Mouse (Mus musculus) cortical plate, adult 2 months (tissue): Measurements from ENCODE around the gene Sgms2. TPM values are rescaled to one million over a fixed set of nuclear protein-coding genes. Genes with fewer than 3 reads are reported as not detected.
"Not testable (repeated sequence)": the region's sequence is repeated elsewhere in the genome, so short reads cannot be mapped to it uniquely, and the experiment has no call there.

Experiments used
- H3K27ac ChIP-seq: fragments of 200-500 bp; 2 replicates; pipeline ENCODE4 v1.5.1; 2012; ENCODE audit warnings: low read length, control low read depth, inconsistent platforms; ENCODE audit not compliant: insufficient read depth
- H3K4me1 ChIP-seq: fragments of 200-500 bp; 2 replicates; pipeline ENCODE4 v1.6.1; 2011; ENCODE audit warnings: low read length; ENCODE audit not compliant: control insufficient read depth, insufficient read depth
- H3K4me3 ChIP-seq: fragments of 200-500 bp; 2 replicates; pipeline ENCODE4 v1.5.1; 2011; ENCODE audit warnings: mild to moderate bottlenecking, low read length, control low read depth; ENCODE audit not compliant: insufficient read depth
- CTCF ChIP-seq: fragments of 200-500 bp; IDR thresholded peaks from 2 replicates; pipeline ENCODE4 v1.5.1; 2011; ENCODE audit warnings: mild to moderate bottlenecking, control low read depth, low read length; ENCODE audit not compliant: insufficient read depth; ENCODE audit errors: extremely low read depth
- POLR2A ChIP-seq: fragments of 200-500 bp; IDR thresholded peaks from 2 replicates; pipeline ENCODE4 v1.6.1; 2011; ENCODE audit warnings: mild to moderate bottlenecking, low read length, control low read depth; ENCODE audit not compliant: insufficient read depth; ENCODE audit errors: extremely low read depth
- polyA plus RNA-seq: library from polyadenylated mRNA; depleted of rRNA; stranded (reverse); fragments of >200 nt; gene quantifications from 2 replicates; pipeline ENCODE4 v1.2.3, GENCODE M21; 2012

Sgms2 gene
- polyA plus RNA-seq, 1 experiment: 1.3 TPM

DNA sequence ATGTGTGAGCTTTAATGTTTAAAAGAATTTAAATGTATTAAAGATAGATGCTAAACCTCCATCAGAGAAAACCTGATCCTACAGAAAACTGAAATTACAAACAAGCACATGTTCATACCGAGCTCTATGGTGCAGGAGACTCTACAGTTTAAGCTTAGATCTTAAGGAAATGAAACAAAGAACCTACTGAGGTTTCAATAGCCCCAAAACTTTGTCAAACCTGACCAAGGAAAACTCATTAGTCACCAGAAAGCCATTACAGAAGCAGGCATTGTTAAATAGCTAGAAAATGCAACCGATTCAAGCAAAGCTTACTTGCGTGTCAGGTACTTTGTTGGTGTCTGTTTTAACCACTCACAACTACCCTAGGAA lies 142.6 kb downstream of the Sgms2 start:
- TF ChIP-seq POLR2A (no peak), CTCF (no peak)
- Histone ChIP-seq H3K27ac (no peak overlapping the region), H3K4me1 (no peaks in the 10 kb centered on the region), H3K4me3 (no peak overlapping the region)

DNA sequence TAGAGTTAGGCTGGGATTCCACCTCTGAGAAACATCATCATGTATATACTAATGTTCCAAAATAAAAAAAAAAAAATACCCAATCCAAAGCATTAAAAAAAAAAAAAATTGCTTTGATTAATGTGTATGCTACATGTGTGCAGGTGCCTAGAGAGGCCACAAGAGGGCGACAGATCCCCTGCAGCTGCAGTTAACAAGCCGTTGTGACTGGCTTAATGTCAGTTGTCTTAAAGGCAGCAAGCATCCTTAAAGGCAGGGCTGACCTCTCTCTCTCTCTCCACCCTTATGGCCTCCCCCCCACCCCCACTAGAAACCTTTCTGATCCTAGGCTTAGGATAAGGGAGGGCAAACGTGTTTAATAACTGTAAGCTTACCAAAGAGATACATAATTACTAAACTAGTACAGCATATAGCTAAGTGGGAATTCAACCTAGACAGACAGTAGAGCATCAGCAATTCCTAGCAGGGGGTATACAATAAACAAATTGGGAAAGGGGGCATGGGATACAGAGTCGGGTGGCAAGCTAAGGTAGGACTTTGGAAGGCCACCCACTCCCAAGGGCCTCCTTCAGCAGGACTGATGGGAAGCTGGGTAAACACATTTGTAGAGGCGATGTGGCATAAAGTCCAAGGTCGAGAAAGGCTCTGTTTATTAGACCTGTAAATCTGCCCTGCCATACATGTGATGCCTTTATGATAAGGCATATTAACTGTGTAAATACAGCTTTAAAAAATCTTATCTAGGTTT lies 143.2 kb downstream of the Sgms2 start:
- peak; percentile 51 for TF ChIP-seq CTCF
- no peak for TF ChIP-seq POLR2A
- no peak overlapping the region for H3K4me3 ChIP-seq
- no peak overlapping the region for H3K27ac ChIP-seq
- H3K4me1 ChIP-seq: no peaks in the 10 kb centered on the region

DNA sequence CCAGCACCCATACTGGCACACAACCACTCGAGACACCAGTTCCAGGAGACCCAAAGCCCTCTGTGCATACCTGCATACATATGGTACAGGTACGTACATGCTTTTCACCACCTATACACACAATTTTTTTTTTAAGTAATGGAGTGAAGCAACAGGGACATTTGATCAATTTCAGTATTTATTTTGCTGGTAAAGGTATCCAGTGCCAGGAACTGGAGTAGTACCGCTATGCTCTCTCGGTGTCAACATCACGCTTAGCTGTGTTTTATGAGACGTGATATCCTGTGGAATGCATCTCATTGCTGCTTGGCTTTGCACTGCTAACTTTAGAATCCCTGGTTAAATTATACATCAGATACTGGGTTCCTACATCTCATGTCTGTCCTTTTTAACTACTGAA lies 145.3 kb downstream of the Sgms2 start:
- TF ChIP-seq POLR2A: no peak
- TF ChIP-seq CTCF: no peak
- no peak overlapping the region for H3K4me3 ChIP-seq
- no peak overlapping the region for H3K27ac ChIP-seq
- no peaks in the 10 kb centered on the region for H3K4me1 ChIP-seq

DNA sequence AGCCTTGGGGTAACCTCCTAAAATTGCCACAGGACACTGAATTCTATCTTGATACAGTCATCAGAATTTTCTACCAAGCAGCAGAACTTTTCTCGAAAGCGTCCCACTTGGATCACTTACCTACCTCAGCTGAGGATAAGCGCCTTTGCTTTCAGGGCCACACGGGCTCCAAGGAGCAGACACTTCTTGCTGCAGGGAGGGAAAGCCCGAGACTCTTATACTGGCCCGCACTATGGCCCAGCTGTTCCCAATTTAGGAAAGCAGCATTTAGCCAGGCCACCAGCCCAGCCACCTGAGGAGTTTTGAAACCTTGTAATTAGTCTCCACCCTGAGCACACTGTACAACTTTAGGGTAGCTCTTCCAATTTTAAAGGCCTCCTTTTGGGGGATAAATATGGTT lies 147.9 kb downstream of the Sgms2 start:
- TF ChIP-seq POLR2A: no peak
- TF ChIP-seq CTCF: no peak
- Histone ChIP-seq H3K4me3 (no peak overlapping the region), H3K4me1 (no peaks in the 10 kb centered on the region), H3K27ac (no peak overlapping the region)

DNA sequence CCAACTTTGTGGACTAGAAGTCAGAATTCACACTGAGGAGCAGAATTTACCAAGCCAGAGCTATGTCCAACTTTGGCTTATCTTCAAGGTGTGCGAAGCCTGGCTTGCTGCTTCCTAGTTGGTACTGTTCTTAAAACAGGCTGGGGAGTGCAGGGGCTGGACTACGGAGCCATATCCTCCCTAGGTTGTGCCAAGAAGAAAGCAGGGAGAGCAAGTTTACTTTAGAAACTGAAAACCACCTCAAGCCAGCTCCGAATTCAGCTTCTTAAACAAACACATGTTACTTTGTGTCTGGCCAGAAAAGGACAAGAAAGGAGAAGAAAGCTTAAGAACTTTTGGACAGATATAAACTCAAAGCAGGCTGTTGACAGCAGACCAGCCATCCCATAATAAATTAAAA lies 150.3 kb downstream of the Sgms2 start:
- H3K4me3 ChIP-seq: no peak overlapping the region
- TF ChIP-seq CTCF (no peak), POLR2A (no peak)
- H3K4me1 ChIP-seq: no peaks in the 10 kb centered on the region
- H3K27ac ChIP-seq: no peak overlapping the region

DNA sequence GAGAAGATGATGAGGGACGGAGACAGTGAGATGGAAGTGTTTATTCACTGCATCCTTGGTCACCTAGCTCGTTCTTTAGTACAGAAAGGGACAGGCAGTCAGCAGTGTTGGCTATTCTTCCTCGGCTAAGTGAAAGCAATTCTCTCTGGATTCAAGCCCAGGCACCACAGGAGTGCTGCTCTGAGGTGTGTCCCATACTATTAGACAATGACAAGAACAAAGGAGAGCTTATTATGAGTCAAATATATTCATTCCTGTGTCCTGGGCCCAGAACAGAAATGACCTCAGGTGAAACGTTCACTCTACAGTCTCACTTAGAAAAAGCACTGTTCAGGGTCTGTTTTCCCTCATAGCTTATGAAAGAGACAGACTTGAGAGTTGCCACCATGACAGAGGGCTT lies 151.9 kb downstream of the Sgms2 start:
- TF ChIP-seq CTCF: no peak
- TF ChIP-seq POLR2A: no peak
- H3K4me3 ChIP-seq: no peak overlapping the region
- H3K4me1 ChIP-seq: no peaks in the 10 kb centered on the region
- peak overlapping the region; percentile 67; the same call in 1 of the 2 replicates for H3K27ac ChIP-seq

DNA sequence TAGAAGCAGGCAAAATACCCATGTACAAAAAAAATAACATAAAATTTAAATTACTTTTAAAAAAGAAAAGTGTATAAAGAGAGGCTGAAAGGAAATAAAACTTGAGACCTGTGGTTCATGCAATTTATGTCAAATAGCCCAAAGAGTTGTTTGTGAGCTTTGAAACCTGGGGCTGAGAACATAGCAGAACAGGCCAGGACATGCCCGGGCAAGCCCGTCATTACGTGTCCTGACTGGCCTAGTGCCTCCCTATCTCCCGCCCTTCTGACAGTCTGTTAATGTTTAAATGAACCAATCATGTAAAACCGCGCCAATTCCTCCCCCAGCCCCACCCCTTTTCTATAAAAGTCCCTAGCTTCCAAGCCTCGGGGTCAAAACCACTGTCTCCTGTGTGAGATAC lies 153.5 kb downstream of the Sgms2 start:
- not testable (repeated sequence) for H3K4me1 ChIP-seq, H3K4me3 ChIP-seq, H3K27ac ChIP-seq

DNA sequence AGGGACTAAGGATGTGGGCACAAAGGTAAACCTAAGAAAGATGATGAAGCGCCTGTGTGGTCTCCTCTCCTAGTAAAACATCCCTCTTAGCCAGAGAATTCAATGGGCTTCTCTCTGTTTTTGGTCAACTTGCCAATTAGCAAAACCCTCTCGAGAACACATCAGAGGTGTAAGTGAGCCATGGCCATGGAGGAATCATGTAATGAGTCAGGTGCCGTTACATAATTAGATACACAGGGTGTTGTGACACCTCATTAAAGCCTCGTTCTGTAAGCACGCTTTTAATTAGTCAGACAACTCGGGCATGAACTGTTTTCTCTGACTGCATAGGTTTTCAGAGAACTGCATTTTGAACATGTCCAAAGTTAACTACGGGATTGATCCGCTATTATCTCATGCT lies 154.6 kb downstream of the Sgms2 start:
- TF ChIP-seq CTCF (no peak), POLR2A (no peak)
- Histone ChIP-seq H3K4me3 (no peak overlapping the region), H3K27ac (no peak overlapping the region), H3K4me1 (no peaks in the 10 kb centered on the region)

DNA sequence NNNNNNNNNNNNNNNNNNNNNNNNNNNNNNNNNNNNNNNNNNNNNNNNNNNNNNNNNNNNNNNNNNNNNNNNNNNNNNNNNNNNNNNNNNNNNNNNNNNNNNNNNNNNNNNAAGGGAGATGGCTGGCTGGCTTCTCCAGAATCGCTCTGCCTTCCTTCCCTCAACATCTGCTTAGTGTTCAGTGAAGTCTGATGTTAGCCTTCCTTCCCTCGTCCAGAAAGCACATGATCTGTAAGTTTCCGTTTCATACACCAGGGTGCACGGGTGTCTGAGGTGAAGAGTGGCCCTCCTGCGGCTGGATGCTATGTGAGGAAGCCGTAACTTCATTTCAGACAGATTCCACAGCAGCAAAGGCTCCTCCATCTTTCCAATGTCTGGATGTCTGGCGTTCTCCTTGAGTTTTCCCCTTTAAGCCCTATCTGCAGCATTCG lies 156.1 kb downstream of the Sgms2 start:
- no peak for TF ChIP-seq POLR2A
- no peak for TF ChIP-seq CTCF
- no peaks in the 10 kb centered on the region for H3K4me1 ChIP-seq
- H3K27ac ChIP-seq: no peak overlapping the region
- no peak overlapping the region for H3K4me3 ChIP-seq

DNA sequence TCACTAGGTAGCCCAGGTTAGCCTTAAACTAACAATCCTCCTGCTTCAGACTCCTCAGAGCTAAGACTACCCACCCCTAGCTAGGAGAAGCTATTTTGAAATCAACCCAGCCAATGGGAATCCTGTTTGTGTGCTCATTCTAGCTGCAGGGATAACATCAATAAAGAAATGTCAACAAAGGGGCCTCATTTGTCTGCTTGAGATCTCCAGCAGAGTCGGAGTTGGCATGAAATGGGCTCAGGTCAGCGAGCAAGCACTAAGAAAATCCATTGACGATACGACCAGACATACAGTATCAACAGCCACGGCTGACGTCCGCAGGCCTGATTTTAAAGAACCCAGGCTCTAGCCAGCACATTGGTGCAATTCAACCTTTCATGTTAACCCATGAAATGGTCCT lies 164.0 kb downstream of the Sgms2 start:
- Histone ChIP-seq H3K4me1 (no peaks in the 10 kb centered on the region), H3K4me3 (no peak overlapping the region), H3K27ac (no peak overlapping the region)
- TF ChIP-seq CTCF: no peak
- TF ChIP-seq POLR2A: no peak
